In the genomic region with DNA sequence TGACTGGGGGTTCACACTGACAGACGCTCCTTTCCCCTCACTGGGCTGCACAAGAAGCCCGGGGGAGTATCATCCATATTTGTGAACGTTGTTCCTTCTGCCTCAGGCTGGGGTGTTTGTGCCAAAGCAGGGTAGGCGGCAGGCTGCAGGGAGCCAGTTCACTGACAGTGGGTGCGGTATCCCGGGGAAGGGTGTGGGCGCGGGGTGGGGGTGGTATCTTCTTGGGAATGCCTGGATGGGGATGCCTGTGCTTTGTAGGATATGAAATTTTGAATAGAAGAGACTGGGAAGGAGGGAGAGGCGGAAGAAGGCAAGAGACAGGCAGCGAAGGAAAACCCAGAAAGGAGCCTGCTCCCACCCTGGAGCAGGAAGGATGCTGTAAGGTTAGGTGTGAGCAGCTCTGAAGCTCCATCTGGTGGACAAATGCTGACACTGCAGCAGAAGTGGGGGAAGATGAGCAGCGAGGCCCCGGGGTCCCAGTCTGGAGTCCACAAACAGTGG, we compare ENCODE assay signal across 8 mouse cellular contexts. TPM values are rescaled to one million over a fixed set of nuclear protein-coding genes. Genes with fewer than 3 reads are reported as not detected.
DNase-seq lines count a peak whose midpoint lies in the region; ATAC-seq and TF ChIP-seq lines count a peak whose summit lies in the region.

No protein-coding gene starts in this region.

- peaks cover 21% of the 10 kb centered on the region for H3K27me3 ChIP-seq in forebrain, embryonic 10.5 days (ENCODE audit: poor library complexity, severe bottlenecking)
- H3K27me3 ChIP-seq in forebrain, embryonic 12.5 days, result peaks cover 20% of the 10 kb centered on the region
- no peaks in the 10 kb centered on the region for H3K27me3 ChIP-seq in hindbrain, embryonic 15.5 days
- 0 out of 2 replicates have a peak, but pooled peaks cover 3% of the 10 kb centered on the region for H3K27me3 ChIP-seq in midbrain, embryonic 15.5 days (replicated peaks)
- H3K27me3 ChIP-seq in spleen, adult 2 months (ENCODE audit: control insufficient read depth, insufficient read depth, low read length), result no peaks in the 10 kb centered on the region

- no peak overlapping the region for H3K4me2 ChIP-seq in forebrain, embryonic 12.5 days
- peak overlapping the region; percentile 42 for H3K4me2 ChIP-seq in hindbrain, embryonic 15.5 days
- peak overlapping the region; percentile 37 for H3K4me2 ChIP-seq in midbrain, embryonic 15.5 days

- TF ChIP-seq POLR2A in bone marrow macrophage, adult 2 months (IDR thresholded peaks at IDR 0.05; ENCODE audit: borderline replicate concordance, low read depth, low read length), result no peak
- no peak for TF ChIP-seq POLR2A in spleen, adult 2 months (IDR thresholded peaks at IDR 0.05; ENCODE audit: low read depth, low read length)

- peak; percentile 68 for DNase-seq in forebrain, embryonic 10.5 days (ENCODE audit: extremely low spot score, low spot score)
- peak; percentile 71 to 79 for DNase-seq in left cerebral cortex, postnatal 10 days (ENCODE audit: extremely low spot score in 1 of 2, low spot score in 2 of 2)
- DNase-seq in spleen, adult 2 months (ENCODE audit: low read depth in 1 of 2, low spot score in 2 of 2), result peak in 1 of 2 experiments; percentile 62

- WGBS in forebrain, embryonic 10.5 days, result 37% methylated on average over 12 of the region's 12 CpGs
- 40% methylated on average over 12 of the region's 12 CpGs for WGBS in forebrain, embryonic 12.5 days
- WGBS in hindbrain, embryonic 15.5 days, result 41% methylated on average over 12 of the region's 12 CpGs
- 33% methylated on average over 12 of the region's 12 CpGs for WGBS in midbrain, embryonic 15.5 days
- WGBS in spleen, adult 2 months, result 43% methylated on average over 12 of the region's 12 CpGs

- no peak for ATAC-seq in forebrain, embryonic 12.5 days (ENCODE audit: low FRiP score)
- ATAC-seq in erythroblast, adult 5-6 weeks (replicated peaks; ENCODE audit: low FRiP score, poor library complexity, severe bottlenecking), result peak; percentile 66; the same call in 1 of the 2 replicates
- ATAC-seq in hindbrain, embryonic 15.5 days (ENCODE audit: low FRiP score, low read depth), result peak; percentile 66
- ATAC-seq in midbrain, embryonic 15.5 days (replicated peaks), result peak; percentile 64

- no peaks in the 10 kb centered on the region for H3K9me3 ChIP-seq in forebrain, embryonic 10.5 days
- H3K9me3 ChIP-seq in forebrain, embryonic 12.5 days, result no peaks in the 10 kb centered on the region
- H3K9me3 ChIP-seq in hindbrain, embryonic 15.5 days, result no peaks in the 10 kb centered on the region
- H3K9me3 ChIP-seq in midbrain, embryonic 15.5 days, result no peaks in the 10 kb centered on the region

- peak overlapping the region; percentile 23; the same call in 1 of the 2 replicates for H3K4me3 ChIP-seq in forebrain, embryonic 10.5 days
- no peak overlapping the region for H3K4me3 ChIP-seq in forebrain, embryonic 12.5 days (replicated peaks)
- H3K4me3 ChIP-seq in bone marrow macrophage, adult 2 months (ENCODE audit: insufficient read depth, low read length), result no peak overlapping the region
- H3K4me3 ChIP-seq in hindbrain, embryonic 15.5 days, result no peak overlapping the region
- no peak overlapping the region for H3K4me3 ChIP-seq in midbrain, embryonic 15.5 days
- no peak overlapping the region for H3K4me3 ChIP-seq in spleen, adult 2 months (ENCODE audit: extremely low read depth, insufficient read depth, insufficient read length)

- intact Hi-C loops in left cerebral cortex, postnatal 10 days (cut with DNase I), result loop anchor here (2.0 to 5.0 kb wide), 2 partner anchors 39 to 185 kb away; partner anchors contain the start of gene Crhr1

- H3K4me1 ChIP-seq in forebrain, embryonic 10.5 days, result peaks cover 4% of the 10 kb centered on the region; the same call in 1 of the 2 replicates
- H3K4me1 ChIP-seq in forebrain, embryonic 12.5 days, result peaks cover 4% of the 10 kb centered on the region
- H3K4me1 ChIP-seq in bone marrow macrophage, adult 2 months (ENCODE audit: control insufficient read depth, insufficient read depth, low read length), result no peaks in the 10 kb centered on the region
- peaks cover 3% of the 10 kb centered on the region; the same call in 1 of the 2 replicates for H3K4me1 ChIP-seq in hindbrain, embryonic 15.5 days (replicated peaks)
- peaks cover 4% of the 10 kb centered on the region for H3K4me1 ChIP-seq in midbrain, embryonic 15.5 days
- no peaks in the 10 kb centered on the region for H3K4me1 ChIP-seq in spleen, adult 2 months (ENCODE audit: control insufficient read depth, insufficient read depth, insufficient read length)

- no peak overlapping the region for H3K9ac ChIP-seq in forebrain, embryonic 12.5 days
- H3K9ac ChIP-seq in hindbrain, embryonic 15.5 days, result 0 out of 2 replicates have a peak overlapping the region, but pooled peaks have one; percentile 14
- peak overlapping the region; percentile 25 for H3K9ac ChIP-seq in midbrain, embryonic 15.5 days

- H3K36me3 ChIP-seq in forebrain, embryonic 10.5 days (replicated peaks), result no peaks in the 10 kb centered on the region
- H3K36me3 ChIP-seq in forebrain, embryonic 12.5 days (replicated peaks), result no peaks in the 10 kb centered on the region
- H3K36me3 ChIP-seq in hindbrain, embryonic 15.5 days, result no peaks in the 10 kb centered on the region
- no peaks in the 10 kb centered on the region for H3K36me3 ChIP-seq in midbrain, embryonic 15.5 days (replicated peaks)
- H3K36me3 ChIP-seq in spleen, adult 2 months (ENCODE audit: control insufficient read depth, insufficient read depth, low read length), result no peaks in the 10 kb centered on the region

- peak; percentile 85 for TF ChIP-seq CTCF in bone marrow macrophage, adult 2 months (IDR thresholded peaks at IDR 0.05; ENCODE audit: low read depth, low read length)
- TF ChIP-seq CTCF in spleen, adult 2 months (IDR thresholded peaks at IDR 0.05; ENCODE audit: extremely low read depth, insufficient read depth, insufficient read length, insufficient replicate concordance), result peak; percentile 90; the same call in 1 of the 2 replicates

- no peak overlapping the region for H3K27ac ChIP-seq in forebrain, embryonic 10.5 days
- no peak overlapping the region for H3K27ac ChIP-seq in forebrain, embryonic 12.5 days
- H3K27ac ChIP-seq in bone marrow macrophage, adult 2 months (ENCODE audit: insufficient read depth, low read depth, low read length), result no peak overlapping the region
- no peak overlapping the region for H3K27ac ChIP-seq in hindbrain, embryonic 15.5 days (replicated peaks)
- H3K27ac ChIP-seq in midbrain, embryonic 15.5 days, result peak overlapping the region; percentile 24; the same call in 1 of the 2 replicates
- no peak overlapping the region for H3K27ac ChIP-seq in spleen, adult 2 months (ENCODE audit: insufficient read depth, low read length)

RNA-seq across cellular contexts. Expression of gene Sppl2c, which starts 14.8 kb away (rescaled TPM):
- not detected in 2 replicates for polyA plus RNA-seq in forebrain, embryonic 10.5 days (2016; fragmentation: Nextera tagmentation; extraction: Ambion mirVana)
- polyA plus RNA-seq in forebrain, embryonic 12.5 days (2016; fragmentation: Nextera tagmentation; extraction: Ambion mirVana), result not detected in 2 replicates
- not detected in 2 replicates for polyA plus RNA-seq in bone marrow macrophage, adult 2 months (2012; ENCODE audit: insufficient read depth, insufficient read length, missing spikeins)
- not detected in 2 replicates for total RNA-seq in erythroblast, adult 5-6 weeks (2015; ENCODE audit: low replicate concordance)
- total RNA-seq in erythroblast, adult 5-6 weeks (2017; ENCODE audit: low replicate concordance), result not detected in 2 replicates
- not detected in 2 replicates for polyA plus RNA-seq in hindbrain, embryonic 15.5 days (2015; fragmentation: Nextera tagmentation; extraction: Ambion mirVana)
- not detected for total RNA-seq in left cerebral cortex, postnatal 10 days (2021)
- polyA plus RNA-seq in midbrain, embryonic 15.5 days (2015; fragmentation: Nextera tagmentation; extraction: Ambion mirVana), result not detected in 2 replicates
- polyA plus RNA-seq in spleen, adult 2 months (2012; rRNA removed), result not detected in 2 replicates

RNA-seq across cellular contexts. Expression of gene Crhr1, which starts 38.7 kb away (rescaled TPM):
- polyA plus RNA-seq in forebrain, embryonic 10.5 days (2016; fragmentation: Nextera tagmentation; extraction: Ambion mirVana), result 0.06 and 0.22 TPM in 2 replicates
- 0.56 TPM in 2 replicates for polyA plus RNA-seq in forebrain, embryonic 12.5 days (2016; fragmentation: Nextera tagmentation; extraction: Ambion mirVana)
- polyA plus RNA-seq in bone marrow macrophage, adult 2 months (2012; ENCODE audit: insufficient read depth, insufficient read length, missing spikeins), result not detected in 2 replicates
- total RNA-seq in erythroblast, adult 5-6 weeks (2015; ENCODE audit: low replicate concordance), result not detected in 2 replicates
- total RNA-seq in erythroblast, adult 5-6 weeks (2017; ENCODE audit: low replicate concordance), result not detected in 2 replicates
- 7.6 and 8.1 TPM in 2 replicates for polyA plus RNA-seq in hindbrain, embryonic 15.5 days (2015; fragmentation: Nextera tagmentation; extraction: Ambion mirVana)
- total RNA-seq in left cerebral cortex, postnatal 10 days (2021), result 10 to 100 TPM; 36.5 to 40.3 TPM
- polyA plus RNA-seq in midbrain, embryonic 15.5 days (2015; fragmentation: Nextera tagmentation; extraction: Ambion mirVana), result 7.5 and 8.6 TPM in 2 replicates
- polyA plus RNA-seq in spleen, adult 2 months (2012; rRNA removed), result 2.4 and 2.5 TPM in 2 replicates

RNA-seq across cellular contexts. Expression of gene Mapt, which starts 59.9 kb away (rescaled TPM):
- polyA plus RNA-seq in forebrain, embryonic 10.5 days (2016; fragmentation: Nextera tagmentation; extraction: Ambion mirVana), result 2.9 and 8.1 TPM in 2 replicates
- 115 and 134 TPM in 2 replicates for polyA plus RNA-seq in forebrain, embryonic 12.5 days (2016; fragmentation: Nextera tagmentation; extraction: Ambion mirVana)
- not detected in 2 replicates for polyA plus RNA-seq in bone marrow macrophage, adult 2 months (2012; ENCODE audit: insufficient read depth, insufficient read length, missing spikeins)
- not detected in 2 replicates for total RNA-seq in erythroblast, adult 5-6 weeks (2015; ENCODE audit: low replicate concordance)
- not detected in 2 replicates for total RNA-seq in erythroblast, adult 5-6 weeks (2017; ENCODE audit: low replicate concordance)
- polyA plus RNA-seq in hindbrain, embryonic 15.5 days (2015; fragmentation: Nextera tagmentation; extraction: Ambion mirVana), result 936 and 1,059 TPM in 2 replicates
- total RNA-seq in left cerebral cortex, postnatal 10 days (2021), result 100 to 1,000 TPM; 526 to 602 TPM
- polyA plus RNA-seq in midbrain, embryonic 15.5 days (2015; fragmentation: Nextera tagmentation; extraction: Ambion mirVana), result 1,028 and 1,112 TPM in 2 replicates
- 0.57 and 0.66 TPM in 2 replicates for polyA plus RNA-seq in spleen, adult 2 months (2012; rRNA removed)

Comparison
In these comparisons a context has a peak if more than half of its experiments do, and no peak if none do; other contexts are left out.
1. RNA of gene Mapt, which starts 59.9 kb away (polyA plus RNA-seq): 1,028 to 1,112 TPM in midbrain, embryonic 15.5 days, 936 to 1,059 TPM in hindbrain, embryonic 15.5 days and 115 to 134 TPM in forebrain, embryonic 12.5 days; 2.9 to 8.1 TPM in forebrain, embryonic 10.5 days, 0.57 to 0.66 TPM in spleen, adult 2 months and not detected in bone marrow macrophage, adult 2 months; every median in the first group is over 10 times any median in the second.